Mouse (Mus musculus): ENCODE results near the gene Prg4.

The Prg4 gene

DNA sequence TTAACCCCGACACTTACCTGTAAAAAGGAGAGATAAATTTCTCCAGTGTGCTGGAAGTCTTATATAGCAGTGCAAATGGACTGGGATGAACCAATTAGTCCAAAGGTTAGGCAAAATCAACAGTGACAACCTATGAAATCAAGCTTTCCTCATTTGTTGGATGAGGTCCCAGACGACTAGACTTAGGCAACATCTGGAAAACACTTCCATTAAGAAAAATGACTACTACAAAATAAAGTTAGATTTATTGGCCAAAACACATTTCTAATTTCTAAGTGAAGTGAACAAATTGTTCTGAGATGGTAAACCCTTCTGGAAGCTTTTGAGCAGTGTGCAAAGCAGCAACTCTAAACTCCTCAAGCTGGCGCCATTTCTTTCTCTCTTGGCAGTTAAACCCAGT, at the start of gene Prg4:
Gene Prg4, minus strand, starts transcription at position 34 of the 400 bp plus-strand sequence.
- peak; percentile 21 for DNase-seq

DNA sequence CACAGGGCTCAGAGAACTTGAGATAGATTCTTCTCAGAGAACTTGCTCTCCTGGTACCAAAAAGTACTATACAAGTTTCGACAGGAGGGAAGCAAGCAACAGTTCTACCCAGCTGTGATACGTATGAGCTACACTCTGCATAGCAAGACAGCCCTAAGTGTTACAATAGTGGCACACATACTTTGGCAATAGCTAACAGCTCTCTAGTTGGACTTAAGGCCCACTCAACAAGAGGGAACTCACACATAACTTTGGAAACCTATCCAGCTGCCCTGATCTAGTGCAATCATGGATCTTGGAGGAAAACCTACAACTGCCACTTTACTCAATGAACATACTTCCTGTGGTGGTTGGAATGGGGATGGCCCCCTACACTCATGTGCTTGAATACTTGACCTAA, 47.1 kb upstream of the Prg4 start:
- no peak for DNase-seq

GRCm38 (mm10) chr1:150505794-150506193, 39.8 kb upstream of the Prg4 start:
- DNase-seq: no peak

GRCm38 (mm10) chr1:150503321-150503720, 37.4 kb upstream of the Prg4 start:
- no peak for DNase-seq

- DNase-seq: no peak
These were observed 32.2 kb upstream of the Prg4 start for GRCm38 (mm10) chr1:150498177-150498576.

GRCm38 (mm10) chr1:150497690-150498089, 31.7 kb upstream of the Prg4 start:
- DNase-seq: peak; percentile 61

GRCm38 (mm10) chr1:150496626-150497302, 30.8 kb upstream of the Prg4 start:
- no peak for DNase-seq

DNA sequence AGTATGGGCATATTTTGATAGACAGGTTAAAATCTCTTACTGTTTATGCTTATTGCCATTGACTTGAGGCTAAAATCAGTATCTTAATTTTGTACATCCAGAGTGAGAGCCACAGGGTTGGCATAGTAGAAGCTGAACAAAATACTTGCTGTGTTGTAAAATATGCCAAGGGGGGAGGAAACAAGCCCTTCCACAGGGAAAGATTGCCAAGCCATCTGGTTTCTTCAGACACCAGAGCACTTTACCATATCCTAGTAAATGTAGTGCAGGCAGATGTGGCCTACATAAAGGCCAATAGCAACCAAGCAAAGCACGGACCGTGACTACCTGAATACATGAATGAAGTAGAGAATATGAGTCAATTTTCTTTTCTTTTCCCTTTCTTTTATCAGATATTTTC, 23.2 kb upstream of the Prg4 start:
- no peak for DNase-seq

DNA sequence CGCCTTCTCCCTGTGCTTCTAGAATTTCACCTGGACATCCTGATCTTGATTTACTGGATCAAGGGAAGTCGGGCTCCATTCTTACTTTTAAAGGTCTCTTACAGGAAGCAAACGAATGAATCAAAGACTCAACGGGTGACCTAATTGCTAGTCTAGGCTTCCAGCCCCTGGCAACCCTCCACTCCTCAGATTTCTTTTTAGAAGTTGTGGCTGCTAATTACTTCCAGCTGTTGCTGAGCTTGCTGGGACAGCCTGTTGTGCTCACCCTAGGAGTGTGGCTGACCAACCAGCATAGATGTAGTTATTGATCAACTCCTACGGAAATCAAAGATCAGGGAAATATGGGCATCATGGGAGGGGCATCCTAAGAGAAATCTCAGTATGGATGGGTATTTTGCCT, 14.7 kb upstream of the Prg4 start:
- peak; percentile 37 for DNase-seq

DNA sequence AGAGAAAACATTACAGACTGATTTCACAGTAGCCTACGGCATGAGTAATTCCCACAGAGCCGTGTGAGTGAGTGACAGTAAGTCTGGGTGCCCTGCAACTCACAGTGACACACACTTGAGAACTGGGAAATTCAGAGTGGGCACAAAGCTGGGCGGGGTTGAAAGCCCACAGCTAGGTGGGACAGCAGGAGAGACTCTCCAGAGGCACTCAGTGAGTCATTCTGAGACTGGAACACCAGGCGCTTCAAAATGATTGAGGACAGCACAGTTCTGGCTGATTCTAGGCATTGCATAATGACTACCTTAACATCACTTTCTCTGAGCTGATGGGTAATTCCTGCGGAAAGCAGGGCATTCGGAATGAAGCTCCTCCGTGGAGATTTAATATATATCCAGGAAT, 6.6 kb upstream of the Prg4 start:
- DNase-seq: no peak

- DNase-seq: no peak
These were observed 4.0 kb upstream of the Prg4 start for GRCm38 (mm10) chr1:150469992-150470391.

DNA sequence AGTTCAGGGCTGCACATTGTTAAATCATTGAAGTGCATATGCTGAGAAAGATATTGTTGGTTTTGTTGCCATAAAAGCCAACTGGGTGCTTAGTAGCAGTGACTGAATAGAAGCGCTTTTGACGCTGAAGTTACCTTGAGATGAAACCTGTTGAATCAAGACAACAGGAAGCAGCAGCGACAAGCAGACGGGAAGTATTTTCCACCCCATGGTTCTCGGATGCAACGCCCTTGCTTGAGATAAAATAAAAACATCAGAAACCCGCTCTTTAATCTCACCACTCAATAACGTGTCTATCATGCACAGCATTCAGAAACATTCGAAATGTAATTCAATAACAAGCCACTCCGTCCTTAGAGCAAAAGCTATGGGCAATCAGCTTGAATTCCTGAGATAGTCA, 601 bp downstream of the Prg4 start:
- DNase-seq: no peak

- no peak for DNase-seq
These were observed 2.3 kb downstream of the Prg4 start for GRCm38 (mm10) chr1:150463691-150464090.

DNA sequence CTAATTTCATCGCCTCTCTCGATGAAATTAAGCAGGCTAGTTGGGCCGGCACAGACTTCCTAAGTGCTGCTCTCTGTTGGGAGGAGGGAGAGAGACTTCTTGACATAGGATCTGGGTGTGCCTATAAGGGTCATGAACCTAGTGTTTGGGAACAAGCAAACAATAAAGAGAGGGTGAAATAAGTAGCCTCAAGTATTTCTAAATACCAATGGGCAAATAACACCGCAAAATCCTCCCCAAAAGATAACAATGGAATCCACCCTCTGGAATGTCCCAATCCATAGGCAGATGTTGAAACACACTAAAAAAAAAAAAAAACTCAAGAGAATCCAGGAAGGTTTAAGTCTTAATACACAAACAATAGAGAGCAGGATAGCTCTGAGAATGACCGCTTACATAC, 2.9 kb downstream of the Prg4 start:
- no peak for DNase-seq

DNA sequence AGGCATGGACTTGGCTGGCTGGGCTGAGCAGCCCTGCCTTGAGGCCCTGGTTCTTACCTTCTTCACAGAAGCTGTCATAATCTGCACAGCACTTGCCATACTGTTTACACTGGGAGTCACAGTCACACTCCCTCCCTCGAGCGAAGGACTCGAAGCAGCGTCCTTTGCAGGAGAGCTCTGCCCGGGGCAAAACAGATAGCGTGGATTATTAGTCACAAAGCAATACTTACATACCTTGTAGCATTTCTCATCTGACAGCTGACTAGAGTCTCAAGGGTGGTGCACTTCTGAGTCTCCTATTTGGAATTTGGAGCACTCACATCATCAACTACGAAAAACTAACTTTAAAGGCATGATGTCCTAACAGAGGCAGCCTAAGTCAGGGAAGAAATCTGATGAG, 5.4 kb downstream of the Prg4 start:
- DNase-seq: no peak

- DNase-seq: no peak
These were observed 6.4 kb downstream of the Prg4 start for GRCm38 (mm10) chr1:150459599-150459998.

DNA sequence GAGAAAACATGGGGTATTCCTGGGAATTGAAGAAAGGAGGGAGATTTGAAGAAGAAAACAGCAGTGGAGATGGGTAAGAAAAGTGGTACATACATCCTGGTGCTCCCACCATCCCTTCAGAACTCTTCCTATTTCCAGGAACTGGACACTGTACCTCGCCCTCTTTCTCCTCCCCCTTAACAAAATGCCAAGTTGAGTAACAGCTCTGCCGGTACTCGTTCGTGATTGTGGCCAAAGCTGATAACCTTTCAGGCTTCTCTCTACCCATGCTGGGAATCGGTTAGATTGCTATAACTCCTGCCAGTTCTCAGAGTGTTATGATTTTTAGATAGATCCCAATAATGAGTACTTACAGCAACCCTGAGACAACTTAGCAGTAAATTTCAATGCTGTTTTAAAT, 7.0 kb downstream of the Prg4 start:
- no peak for DNase-seq

DNA sequence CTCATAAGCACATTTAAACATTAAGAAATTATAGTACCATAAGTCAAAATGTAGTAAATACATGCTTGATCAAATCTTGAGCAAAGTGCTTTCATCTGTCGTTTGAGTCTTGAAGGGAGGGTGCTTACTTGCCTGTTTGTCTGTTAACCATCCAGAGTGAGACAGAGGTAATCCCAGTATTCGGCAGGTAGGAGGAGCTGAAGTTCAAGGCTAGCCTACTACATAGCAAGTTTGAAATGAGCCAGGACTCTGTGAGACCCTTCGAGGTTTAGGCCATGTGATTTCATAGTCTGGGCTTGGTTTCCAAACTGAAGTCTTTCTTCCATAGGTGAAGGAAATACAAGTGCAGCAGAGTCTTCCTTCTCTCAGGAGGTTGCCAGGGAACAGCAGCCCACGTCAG, 24.2 kb downstream of the Prg4 start:
- DNase-seq: no peak

GRCm38 (mm10) chr1:150438641-150439040, 27.3 kb downstream of the Prg4 start:
- no peak for DNase-seq

GRCm38 (mm10) chr1:150426216-150426615, 39.7 kb downstream of the Prg4 start:
- DNase-seq: no peak

- no peak for DNase-seq
These were observed 40.3 kb downstream of the Prg4 start for GRCm38 (mm10) chr1:150425665-150426064.

GRCm38 (mm10) chr1:150418426-150418825, 47.5 kb downstream of the Prg4 start:
- DNase-seq: no peak

GRCm38 (mm10) chr1:150416006-150416405, 50.0 kb downstream of the Prg4 start:
- DNase-seq: no peak

DNA sequence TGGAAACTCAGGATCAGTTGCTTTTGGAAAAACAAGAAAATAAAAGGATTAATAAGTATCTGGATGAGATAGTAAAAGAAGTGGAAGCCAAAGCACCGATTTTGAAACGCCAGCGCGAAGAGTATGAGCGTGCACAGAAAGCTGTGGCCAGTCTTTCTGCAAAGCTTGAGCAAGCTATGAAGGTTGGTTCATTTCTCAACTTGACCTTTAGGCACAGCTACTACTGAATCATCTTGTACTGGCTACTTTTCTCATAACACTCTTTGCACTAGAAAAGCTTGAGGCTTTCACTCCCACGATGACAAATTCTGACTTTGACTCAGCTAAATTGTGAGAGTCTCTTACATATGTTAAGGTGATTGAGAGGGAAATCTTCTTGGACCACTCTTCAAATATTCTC, 56.0 kb downstream of the Prg4 start:
- DNase-seq: no peak

DNA sequence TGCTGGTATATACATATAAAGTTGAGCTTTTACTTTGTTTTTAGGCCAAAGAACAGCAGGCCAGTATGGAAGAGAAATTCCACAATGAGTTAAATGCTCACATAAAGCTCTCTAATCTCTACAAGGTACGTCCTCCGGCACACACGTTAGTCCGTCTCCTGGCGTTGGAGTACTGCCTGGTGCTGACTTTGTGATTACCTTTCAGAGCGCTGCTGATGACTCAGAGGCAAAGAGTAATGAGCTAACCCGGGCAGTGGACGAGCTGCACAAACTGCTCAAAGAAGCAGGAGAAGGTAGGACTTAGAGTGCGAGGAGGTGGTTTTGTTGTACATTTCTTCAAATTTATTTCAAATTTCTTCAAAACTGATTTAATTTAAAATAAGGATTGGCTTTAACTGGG, 58.7 kb downstream of the Prg4 start:
- no peak for DNase-seq

DNA sequence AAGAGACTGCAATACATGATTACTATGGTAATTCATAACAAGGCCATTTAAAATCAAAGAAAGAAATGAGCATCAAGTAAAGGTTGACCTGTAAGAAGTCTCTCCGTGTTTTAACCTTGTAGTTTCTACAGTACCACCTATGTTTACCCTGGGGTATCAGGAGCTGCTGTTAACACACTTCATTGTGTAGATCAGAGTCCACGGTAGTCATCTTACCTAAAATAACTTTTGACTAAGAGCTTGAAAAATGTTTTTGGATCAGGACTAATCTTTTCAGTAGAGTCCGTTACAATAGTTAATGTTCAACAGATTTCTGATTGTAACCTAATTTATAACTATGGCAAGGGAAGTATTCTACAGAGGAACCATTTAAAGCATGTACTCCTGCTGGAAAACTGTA, 61.4 kb downstream of the Prg4 start:
- DNase-seq: no peak
